Mouse (Mus musculus) intestine, postnatal 0 days (tissue): ENCODE results near the gene Ddx59. TPM values are rescaled to one million over a fixed set of nuclear protein-coding genes. Genes with fewer than 3 reads are reported as not detected.
A peak's percentile ranks its signal among the peaks of the same experiment; 100 is the strongest.

Experiments used
- ATAC-seq: fragments of 200-750 bp; cut with Nextera tagmentation; 2 replicates; pipeline ENCODE4 v1.8.0; 2017; ENCODE audit warnings: mild to moderate bottlenecking, moderate TSS enrichment, moderate library complexity
- H3K27ac ChIP-seq: fragments of 300-500 bp; sonication (generic); 2 replicates; pipeline ENCODE4 v1.5.1; 2014; ENCODE audit warnings: mild to moderate bottlenecking, low read depth, low read length, moderate library complexity
- H3K27me3 ChIP-seq: fragments of 300-500 bp; sonication (generic); replicated peaks from 2 replicates; pipeline ENCODE4 v1.6.1; 2014; ENCODE audit warnings: low read length, mixed read lengths; ENCODE audit not compliant: control insufficient read depth, insufficient read depth
- H3K36me3 ChIP-seq: fragments of 300-500 bp; sonication (generic); 2 replicates; pipeline ENCODE4 v1.6.1; 2014; ENCODE audit warnings: mild to moderate bottlenecking, moderate library complexity; ENCODE audit not compliant: control insufficient read depth, insufficient read depth
- H3K4me1 ChIP-seq: fragments of 300-500 bp; sonication (generic); replicated peaks from 2 replicates; pipeline ENCODE4 v1.6.1; 2014; ENCODE audit warnings: antibody characterized with exemption, low read length, mixed read lengths; ENCODE audit not compliant: control insufficient read depth, insufficient read depth
- H3K4me2 ChIP-seq: fragments of 300-500 bp; sonication (generic); replicated peaks from 2 replicates; pipeline ENCODE4 v1.6.1; 2014; ENCODE audit warnings: low read depth, mild to moderate bottlenecking, moderate library complexity
- H3K4me3 ChIP-seq: fragments of 300-500 bp; sonication (generic); 2 replicates; pipeline ENCODE4 v1.5.1; 2014; ENCODE audit warnings: low read depth, low read length
- H3K9ac ChIP-seq: fragments of 300-500 bp; sonication (generic); 2 replicates; pipeline ENCODE4 v1.6.1; 2014; ENCODE audit warnings: mild to moderate bottlenecking, low read depth, low read length
- H3K9me3 ChIP-seq: fragments of 300-500 bp; sonication (generic); 2 replicates; pipeline ENCODE4 v1.6.1; 2016; ENCODE audit warnings: mixed run types; ENCODE audit not compliant: control insufficient read depth
- CTCF ChIP-seq: sonication (generic); IDR thresholded peaks from 2 replicates; pipeline ENCODE4 v1.5.1; 2016; ENCODE audit warnings: low read depth, mild to moderate bottlenecking, control low read depth, antibody characterized with exemption, moderate library complexity
- WGBS: fragments of 180-500 bp; shearing (Covaris S2); extraction: QIAGEN DNeasy Blood & Tissue Kit; methylation state at CpG from one replicate; pipeline ENCODE4 v1.1.7; 2014; 5-methylcytosine and 5-hydroxymethylcytosine counted together
- polyA plus RNA-seq: library from polyadenylated mRNA; unstranded; fragments of >200 nt; fragmentation: Nextera tagmentation; extraction: Ambion mirVana; gene quantifications from 2 replicates; pipeline ENCODE4 v1.2.1, GENCODE M21; 2015

Ddx59 gene
- polyA plus RNA-seq, 1 experiment from 2014 or later: 6.0 TPM

GRCm38 (mm10) chr1:136466143-136466811 lies 51.2 kb downstream of the Ddx59 start, which contains the start of gene Kif14:
Gene Kif14, plus strand, starts transcription at chr1:136466343.
- WGBS: under 1% methylated on average over 52 of the region's 52 CpGs
- peak within 1 kb of the TSS; percentile 40 for H3K9ac ChIP-seq
- H3K4me2 ChIP-seq: peak within 1 kb of the TSS; percentile 100
- ATAC-seq: peak; percentile 100
- H3K9me3 ChIP-seq: no peaks in the 10 kb centered on the region
- no peak within 1 kb of the TSS for H3K27ac ChIP-seq
- TF ChIP-seq CTCF: no peak
- peak within 1 kb of the TSS; percentile 63 for H3K4me3 ChIP-seq
- H3K4me1 ChIP-seq: no peaks in the 10 kb centered on the region
- H3K27me3 ChIP-seq: no peaks in the 10 kb centered on the region
- H3K36me3 ChIP-seq: 0 out of 2 replicates have a peak, but pooled peaks cover 15% of the 10 kb centered on the region

GRCm38 (mm10) chr1:136469408-136469807 lies 54.3 kb downstream of the Ddx59 start:
- no peak for ATAC-seq
- no peak for TF ChIP-seq CTCF
- H3K4me3 ChIP-seq: no peak overlapping the region
- H3K9me3 ChIP-seq: no peaks in the 10 kb centered on the region
- no peaks in the 10 kb centered on the region for H3K27me3 ChIP-seq
- no peaks in the 10 kb centered on the region for H3K4me1 ChIP-seq
- no peak overlapping the region for H3K4me2 ChIP-seq
- H3K9ac ChIP-seq: no peak overlapping the region
- H3K36me3 ChIP-seq: peaks cover 19% of the 10 kb centered on the region; the same call in 1 of the 2 replicates
- WGBS: 86% methylated on average over 4 of the region's 4 CpGs
- no peak overlapping the region for H3K27ac ChIP-seq

GRCm38 (mm10) chr1:136470471-136470870 lies 55.4 kb downstream of the Ddx59 start:
- no peaks in the 10 kb centered on the region for H3K9me3 ChIP-seq
- peaks cover 19% of the 10 kb centered on the region; the same call in 1 of the 2 replicates for H3K36me3 ChIP-seq
- H3K4me3 ChIP-seq: no peak overlapping the region
- no peaks in the 10 kb centered on the region for H3K4me1 ChIP-seq
- H3K9ac ChIP-seq: no peak overlapping the region
- H3K4me2 ChIP-seq: no peak overlapping the region
- no peaks in the 10 kb centered on the region for H3K27me3 ChIP-seq
- no peak overlapping the region for H3K27ac ChIP-seq
- TF ChIP-seq CTCF: no peak
- 49% methylated on average over 6 of the region's 6 CpGs for WGBS
- ATAC-seq: no peak

Other genes starting within 250 kb of the Ddx59 start
- 0.04 and 0.25 TPM in 2 replicates for gene Mroh3, start 202.4 kb upstream of the Ddx59 start, polyA plus RNA-seq
- 15.8 and 18.3 TPM in 2 replicates for gene Inava, start 181.0 kb upstream of the Ddx59 start, polyA plus RNA-seq
- gene Gpr25, start 154.4 kb upstream of the Ddx59 start, polyA plus RNA-seq: not detected in 2 replicates
- 3.3 and 3.6 TPM in 2 replicates for gene Camsap2, start 69.2 kb upstream of the Ddx59 start, polyA plus RNA-seq
- gene Kif14, start 51.1 kb downstream of the Ddx59 start, polyA plus RNA-seq: 0.50 and 0.58 TPM in 2 replicates
- 6.8 and 7.2 TPM in 2 replicates for gene Zfp281, start 209.6 kb downstream of the Ddx59 start, polyA plus RNA-seq